Mouse (Mus musculus): ENCODE measurements around the gene Lrch1.

GRCm38 (mm10) chr14:74841708-74842107, 106.0 kb downstream of the Lrch1 start:
- TF ChIP-seq CTCF (IDR thresholded peaks at IDR 0.05) (no peak), EP300 (IDR thresholded peaks at IDR 0.05) (no peak)

Data from lung, postnatal 0 days (tissue).